Mouse (Mus musculus): ENCODE results near the gene Snrpc. TPM values are rescaled to one million over a fixed set of nuclear protein-coding genes. Genes with fewer than 3 reads are reported as not detected.

The Snrpc gene
- total RNA-seq, 2 experiments from 2014 or later: 93.1 to 94.1 TPM

GRCm38 (mm10) chr17:27859131-27859530 is 21.2 kb downstream of the Snrpc start:
- DNase-seq: no peak

DNA sequence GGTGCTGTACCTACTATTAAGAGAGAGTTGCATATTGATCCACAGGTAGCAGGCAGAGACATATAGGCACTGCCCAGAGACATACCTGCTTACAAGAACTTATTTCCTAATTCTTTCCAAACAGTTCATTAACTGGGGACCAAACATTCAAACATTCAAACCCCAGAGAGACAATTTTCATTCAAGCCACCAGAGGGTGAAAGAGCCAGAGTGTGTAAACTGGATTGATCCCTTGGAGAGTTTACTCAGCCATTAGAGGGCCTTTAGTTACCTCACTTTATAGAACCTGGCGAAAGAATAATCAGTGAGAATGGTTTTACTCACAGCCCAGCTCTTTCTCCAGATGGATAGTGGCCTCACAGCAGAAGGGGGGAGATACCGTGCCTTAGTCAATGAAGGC is 27.5 kb downstream of the Snrpc start:
- no peak for DNase-seq

DNA sequence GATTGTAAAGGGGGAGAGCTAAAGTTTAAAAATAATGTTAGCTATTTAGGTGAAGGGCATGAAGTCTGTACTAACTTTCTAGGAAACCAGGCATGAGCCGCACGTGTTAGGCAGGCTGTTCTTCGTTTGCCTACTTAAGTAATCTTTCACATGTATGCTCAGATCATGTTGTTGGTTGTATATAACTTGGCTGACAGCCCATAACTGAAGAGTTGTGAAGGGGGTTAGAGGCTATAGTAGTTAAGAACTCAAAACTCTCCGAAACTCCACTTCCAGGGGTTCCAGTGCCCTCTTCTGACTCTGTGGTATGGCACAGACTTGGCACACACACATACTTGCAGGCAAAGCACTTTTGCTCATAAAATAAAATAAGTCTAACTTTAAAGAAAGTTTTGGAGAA is 28.8 kb downstream of the Snrpc start:
- no peak for DNase-seq

- no peak for DNase-seq
Observed at GRCm38 (mm10) chr17:27871851-27872250, 33.9 kb downstream of the Snrpc start.

DNA sequence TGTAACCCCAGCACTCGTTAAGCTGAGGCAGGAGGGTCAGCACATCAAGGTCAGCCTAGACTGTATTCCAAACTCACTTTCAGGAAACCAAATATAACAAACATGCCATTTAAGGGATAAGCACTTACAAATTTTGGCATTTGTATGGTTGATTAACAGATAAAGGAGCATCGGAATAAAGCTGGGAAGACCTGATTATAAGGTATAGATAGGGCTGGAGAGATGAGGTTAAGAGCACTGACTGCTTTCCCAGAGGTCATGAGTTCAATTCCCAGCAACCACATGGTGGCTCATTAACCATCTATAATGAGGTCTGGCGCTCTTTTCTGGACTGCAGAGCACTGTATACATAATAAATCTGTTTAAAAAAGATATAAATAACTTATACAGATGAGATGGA is 35.6 kb downstream of the Snrpc start:
- DNase-seq: no peak

GRCm38 (mm10) chr17:27874510-27874909 is 36.6 kb downstream of the Snrpc start:
- DNase-seq: no peak

DNA sequence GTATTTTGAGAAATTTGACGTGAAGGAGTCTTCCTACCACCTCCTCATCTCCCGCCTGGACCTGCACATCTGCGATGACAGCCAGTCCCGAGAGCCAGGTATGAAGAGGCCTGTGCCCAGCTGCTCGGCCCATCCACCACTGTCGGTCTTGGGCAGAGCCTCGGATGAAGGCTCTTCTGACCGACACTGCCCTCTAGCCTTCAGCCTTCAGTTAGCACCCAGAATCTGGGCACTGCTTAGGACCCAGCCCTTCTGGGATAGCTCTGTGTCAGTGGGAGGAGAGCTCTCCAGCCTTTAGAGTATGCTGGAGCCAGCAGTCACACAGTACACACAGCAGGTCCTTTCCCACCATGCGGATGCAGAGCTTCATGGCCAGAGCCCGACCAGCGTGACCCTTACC is 43.6 kb downstream of the Snrpc start:
- DNase-seq: peak; percentile 32

DNA sequence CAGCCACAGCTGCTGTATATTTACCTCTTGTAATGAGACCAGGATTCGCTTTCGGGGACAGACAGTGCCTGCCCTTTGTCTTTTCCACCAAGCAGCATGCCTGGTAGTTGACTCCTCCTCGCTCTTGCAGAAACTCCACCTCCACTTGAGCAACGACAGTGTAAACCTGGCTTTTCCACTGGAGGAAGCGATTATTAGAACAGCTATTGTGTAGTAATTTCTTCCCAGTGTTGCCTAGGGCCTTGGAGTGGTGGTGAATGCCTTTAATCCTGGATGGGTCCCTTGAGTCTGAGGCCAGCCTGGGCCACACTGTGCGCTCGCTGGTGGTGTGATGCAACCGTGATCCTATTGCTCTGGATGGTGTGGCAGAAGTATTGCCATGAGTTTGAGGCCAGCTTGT is 45.2 kb downstream of the Snrpc start:
- no peak for DNase-seq

DNA sequence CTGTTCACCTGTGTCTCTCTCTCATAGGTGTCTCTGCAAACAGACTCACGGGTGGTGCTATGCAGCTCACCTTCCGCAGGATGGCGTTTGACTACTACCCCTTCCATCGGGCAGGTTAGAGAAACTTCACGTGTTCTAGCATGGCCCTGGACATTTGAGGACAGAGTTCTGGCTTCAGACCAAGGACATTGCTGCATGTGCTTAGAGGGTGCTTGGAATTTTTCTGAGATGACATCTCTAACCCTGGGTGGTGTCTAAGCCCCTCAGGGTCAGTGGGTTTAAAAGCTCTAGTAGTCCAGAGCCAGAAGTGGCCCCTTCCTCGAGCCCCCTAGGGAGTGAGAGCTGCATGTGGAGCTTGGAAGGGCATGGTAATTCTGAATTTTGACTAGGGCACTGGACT is 46.0 kb downstream of the Snrpc start:
- no peak for DNase-seq

GRCm38 (mm10) chr17:27886499-27887210 is 48.7 kb downstream of the Snrpc start:
- DNase-seq: no peak

Other genes starting within 250 kb of the Snrpc start
- gene Nudt3, start 214.7 kb upstream of the Snrpc start, total RNA-seq (2021): 100 to 1,000 TPM; 267 to 291 TPM
- gene RPS10-NUDT3, start 202.9 kb upstream of the Snrpc start, total RNA-seq (2021): not detected
- 100 to 1,000 TPM; 708 to 712 TPM for gene Rps10, start 201.5 kb upstream of the Snrpc start, total RNA-seq (2021)
- 1 to 10 TPM in 1 of 2 experiments, under 1 TPM in 1; 0.33 to 1.8 TPM for gene Pacsin1, start 182.6 kb upstream of the Snrpc start, total RNA-seq (2021)
- under 1 TPM; 0.26 to 0.43 TPM for gene Spdef, start 109.2 kb upstream of the Snrpc start, total RNA-seq (2021)
- 10 to 100 TPM; 76.7 to 78.6 TPM for gene D17Wsu92e, start 17.5 kb upstream of the Snrpc start, total RNA-seq (2021)
- 10 to 100 TPM; 15.0 to 20.4 TPM for gene Uhrf1bp1, start 18.3 kb downstream of the Snrpc start, total RNA-seq (2021)
- 10 to 100 TPM; 22.6 to 27.6 TPM for gene Anks1, start 71.2 kb downstream of the Snrpc start, total RNA-seq (2021)
- gene Taf11, start 71.7 kb downstream of the Snrpc start, total RNA-seq (2021): 10 to 100 TPM; 19.9 to 23.3 TPM
- not detected for gene Tcp11, start 242.5 kb downstream of the Snrpc start, total RNA-seq (2021)